Mouse (Mus musculus) layer of hippocampus, postnatal 10 days (tissue): ENCODE results near the gene Cyp2c55. TPM values are rescaled to one million over a fixed set of nuclear protein-coding genes. Genes with fewer than 3 reads are reported as not detected.
A peak's percentile ranks its signal among the peaks of the same experiment; 100 is the strongest.

Experiments
- DNase-seq, 2 experiments: peaks; one replicate each; pipeline ENCODE4 v3.0.0; 2021; ENCODE audit warnings: low spot score in 2 of 2
- long read RNA-seq: library from polyadenylated mRNA; stranded (forward); transcript quantifications from one replicate; pipeline ENCODE4 v2.0.0, GENCODE M21; 2023
- microRNA-seq, 2 experiments: library from miRNA; unstranded; fragments of <30 nt; microRNA quantifications; one replicate each; pipeline ENCODE4 v1.2.0; 2021
- total RNA-seq, 2 experiments: library from RNA; stranded (reverse); gene quantifications; 2 replicates each; pipeline ENCODE4 v1.2.3; 2021

Gene Cyp2c55
- under 1 TPM; 0.22 to 0.23 TPM for total RNA-seq
- long read RNA-seq: 0 reads

DNA sequence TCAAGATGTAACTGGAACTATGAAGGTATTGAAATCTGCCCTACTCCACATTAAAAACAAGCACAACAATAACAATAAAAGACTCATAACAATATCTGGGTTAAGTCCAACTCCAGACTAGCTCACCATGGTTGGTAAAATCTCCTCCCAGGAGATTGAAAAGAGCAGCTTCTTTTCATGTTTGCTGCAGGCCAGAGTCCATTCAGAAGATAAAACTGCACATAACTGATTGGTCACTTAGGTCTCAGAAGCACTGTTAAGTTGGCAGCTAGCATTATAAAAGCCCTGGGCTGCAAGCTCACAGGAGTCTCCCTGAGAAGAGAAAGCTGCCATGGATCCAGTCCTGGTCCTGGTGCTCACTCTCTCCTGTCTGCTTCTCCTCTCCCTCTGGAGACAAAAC lies at the start of gene Cyp2c55:
Gene Cyp2c55, plus strand, starts transcription at position 305 of the 400 bp plus-strand sequence.
- no peak for DNase-seq

DNA sequence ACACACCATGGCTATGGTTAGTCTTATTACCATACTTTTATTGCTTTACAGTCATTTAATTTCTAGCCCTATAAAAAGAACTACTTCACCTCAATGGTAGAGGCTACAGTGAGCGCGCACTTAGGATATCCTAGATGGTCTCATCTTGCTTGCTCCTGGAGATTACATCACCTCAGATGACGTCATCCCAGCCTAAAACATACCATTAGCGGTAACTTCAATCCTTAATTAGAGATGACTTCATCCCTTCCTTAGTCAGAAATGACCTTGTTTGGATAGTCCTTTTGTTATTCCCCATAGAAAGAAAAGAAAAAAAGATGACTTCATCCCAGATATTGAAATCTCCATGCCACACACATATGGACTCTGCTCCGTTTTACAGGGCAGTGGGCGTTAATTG lies 36.1 kb upstream of the Cyp2c55 start:
- no peak for DNase-seq

DNA sequence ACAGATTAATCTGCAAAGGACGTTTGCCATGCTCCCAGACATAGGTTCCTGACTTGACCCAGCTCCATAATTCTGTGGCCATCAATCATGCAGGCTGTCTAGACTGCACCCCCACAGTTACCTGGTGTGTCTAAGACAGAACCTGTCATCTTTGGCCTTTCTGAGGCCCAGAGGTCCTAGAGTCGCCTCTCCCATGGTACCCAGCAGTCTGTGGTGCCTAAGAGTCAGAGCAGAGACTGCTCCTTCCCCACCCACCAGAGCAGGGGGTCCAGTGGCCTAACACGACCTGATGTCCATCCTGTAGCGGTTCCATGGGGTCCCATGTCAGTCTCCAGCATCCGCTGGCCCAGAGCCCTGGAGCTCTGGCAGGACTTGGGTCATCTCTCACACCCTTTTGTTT lies 34.2 kb upstream of the Cyp2c55 start:
- DNase-seq: no peak

DNA sequence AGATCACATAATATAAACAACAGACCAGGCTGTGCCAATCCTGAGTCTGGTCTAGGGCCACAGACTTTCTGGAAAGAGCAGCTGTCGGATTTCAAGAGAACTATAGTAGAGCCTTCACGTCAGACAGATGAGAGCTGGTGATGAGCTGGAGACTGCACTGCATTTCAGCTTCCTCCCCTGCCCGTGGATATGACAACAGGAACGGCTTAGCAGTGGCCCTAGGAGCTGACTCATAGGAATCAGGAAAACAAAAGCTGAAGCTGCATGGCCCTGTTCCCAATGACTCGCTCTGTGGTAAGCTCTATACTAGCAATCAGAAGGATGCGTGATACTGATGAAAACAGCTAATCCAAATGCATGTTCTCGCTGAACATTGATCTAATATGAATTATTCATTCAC lies 33.2 kb upstream of the Cyp2c55 start:
- DNase-seq: no peak

DNA sequence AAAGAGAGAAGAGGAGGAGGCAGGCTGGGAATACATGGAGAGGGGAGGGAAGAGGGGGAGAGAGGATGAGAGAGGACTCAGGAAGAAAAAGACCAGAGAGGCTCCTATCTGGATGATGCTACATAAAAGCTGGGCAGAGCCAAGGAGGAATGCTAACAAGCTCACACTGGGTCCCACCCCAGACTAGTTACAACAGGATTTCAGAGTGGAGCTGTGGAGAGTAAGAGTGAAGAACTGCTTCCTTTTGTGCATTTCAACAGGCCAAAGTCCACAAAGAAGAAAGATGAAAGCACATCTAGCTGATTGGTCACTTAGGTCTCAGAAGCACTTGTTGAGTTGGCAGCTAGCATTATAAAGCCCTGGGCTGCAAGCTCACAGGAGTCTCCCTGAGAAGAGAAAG lies 30.6 kb upstream of the Cyp2c55 start:
- no peak for DNase-seq

DNA sequence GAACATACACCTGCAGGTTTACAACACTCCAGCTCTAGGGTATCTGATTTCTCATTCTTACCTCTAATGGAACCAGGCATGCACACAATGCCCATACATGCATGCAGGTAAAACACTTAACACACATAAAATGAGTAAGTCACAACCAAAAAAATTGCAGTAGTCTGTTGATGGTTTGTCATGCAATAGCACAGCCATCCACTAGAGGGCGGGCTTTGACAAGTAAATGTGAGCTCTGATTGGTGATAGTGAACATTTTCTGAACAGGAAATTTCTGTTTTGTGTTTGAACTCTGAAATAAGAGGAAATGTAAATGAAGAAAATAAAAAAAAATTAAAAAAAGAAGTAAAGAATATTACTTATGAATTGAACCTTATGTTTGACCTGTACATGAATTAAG lies 24.9 kb upstream of the Cyp2c55 start:
- DNase-seq: peak; percentile 83 to 86

DNA sequence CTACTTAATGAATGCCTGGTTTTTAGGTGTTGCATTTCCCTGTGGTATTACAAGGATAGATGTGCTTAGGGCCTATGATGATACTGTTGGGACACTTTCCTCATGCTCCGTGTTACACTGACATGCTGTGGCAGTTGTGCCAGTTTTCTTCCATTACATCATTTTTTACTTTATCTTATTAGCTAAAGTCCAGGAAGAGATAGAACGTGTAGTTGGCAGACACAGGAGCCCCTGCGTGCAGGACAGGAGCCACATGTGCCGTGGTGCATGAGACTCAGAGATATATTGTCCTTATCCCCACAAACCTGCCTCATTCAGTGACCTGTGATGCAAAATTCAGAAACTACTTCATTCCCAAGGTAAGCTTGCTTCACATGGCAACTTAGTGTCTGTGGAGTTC lies 8.6 kb upstream of the Cyp2c55 start:
- no peak for DNase-seq

DNA sequence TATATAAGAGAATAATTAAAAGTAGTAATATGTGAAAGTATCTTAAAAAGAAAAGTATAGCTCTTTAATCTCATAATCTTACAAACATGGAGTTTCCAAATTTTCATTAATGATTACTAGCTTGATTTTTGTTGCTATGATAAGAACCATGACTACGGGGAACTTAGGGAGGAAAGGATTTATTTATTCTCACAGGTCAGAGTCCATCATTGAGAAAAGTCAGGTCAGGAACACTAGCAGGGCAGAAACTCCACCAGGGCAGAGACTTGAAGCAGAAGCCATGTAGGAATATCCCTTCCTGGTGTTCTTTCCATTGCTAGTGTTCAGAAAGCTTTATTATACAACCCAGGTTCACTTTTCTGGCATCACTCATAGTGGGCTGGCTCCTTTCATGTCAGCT lies 8.1 kb upstream of the Cyp2c55 start:
- DNase-seq: no peak

DNA sequence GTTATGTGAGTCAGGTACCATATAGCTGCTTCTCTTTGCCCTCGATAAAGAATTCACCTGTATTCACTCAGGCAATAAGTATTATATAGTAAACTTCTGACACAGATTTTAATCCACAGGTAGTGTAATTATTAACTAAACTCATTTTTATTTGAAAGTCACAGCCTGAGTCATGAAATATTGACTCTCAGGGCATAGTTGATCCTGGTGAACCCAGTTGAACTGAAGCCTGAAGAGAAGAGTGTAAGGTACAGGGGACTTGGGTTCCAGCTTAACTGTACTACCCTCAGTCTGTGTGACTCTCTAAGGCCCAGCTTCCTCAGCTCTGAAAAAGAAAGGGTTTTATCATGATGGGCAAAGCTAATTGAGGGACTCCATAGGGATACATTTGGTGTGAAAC lies 1.7 kb upstream of the Cyp2c55 start:
- no peak for DNase-seq

DNA sequence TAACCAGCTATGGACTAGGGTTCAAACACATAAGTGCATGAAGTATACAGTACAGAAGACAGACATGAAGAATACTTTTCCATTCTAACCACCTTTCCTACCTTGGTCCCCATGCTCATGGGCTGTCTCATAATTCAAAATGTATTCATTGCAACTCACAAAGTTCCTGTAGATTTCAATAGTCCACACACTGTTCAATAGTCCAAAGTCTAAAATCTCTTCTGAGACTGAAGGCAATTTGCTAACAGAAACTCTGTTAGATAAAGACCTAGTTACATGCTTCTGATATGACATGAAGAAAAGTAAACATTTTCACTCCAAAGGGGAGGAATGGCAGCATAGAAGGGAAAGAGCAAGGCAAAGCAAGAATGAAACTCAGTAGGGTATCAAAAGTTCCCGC lies 51.1 kb downstream of the Cyp2c55 start:
- no peak for DNase-seq

DNA sequence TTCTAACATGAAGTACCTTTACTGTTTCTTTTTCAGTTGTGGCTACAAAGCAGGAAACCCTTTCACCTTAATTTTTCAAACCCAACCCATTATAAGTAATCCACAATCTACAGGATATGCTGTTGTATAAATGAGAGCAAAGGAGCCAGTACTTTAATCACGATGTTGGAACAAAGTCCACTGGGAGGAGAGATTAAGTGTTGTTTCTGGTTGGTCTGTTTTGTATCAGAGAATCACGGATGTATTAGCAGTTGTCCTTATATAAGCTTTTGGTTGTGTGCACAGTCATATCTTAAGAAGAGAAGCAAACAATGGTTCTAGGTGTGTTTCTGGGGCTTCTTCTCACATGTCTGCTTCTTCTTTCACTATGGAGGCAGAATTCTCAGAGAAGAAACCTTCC lies 53.9 kb downstream of the Cyp2c55 start, which contains the start of gene Cyp2c65:
Gene Cyp2c65, plus strand, starts transcription at position 297 of the 400 bp plus-strand sequence.
- DNase-seq: no peak

Small RNA genes within 50 kb of the gene (microRNA-seq; reads per million reads assigned to microRNA genes)
- 0 reads per million in 2 experiments for gene Gm23800

Other genes with a start within 250 kb of the Cyp2c55 start
- 10 to 100 TPM; 11.7 to 14.0 TPM for gene Noc3l, start 187.8 kb upstream of the Cyp2c55 start, total RNA-seq
- gene Tbc1d12, start 170.4 kb upstream of the Cyp2c55 start, total RNA-seq: 10 to 100 TPM; 18.0 to 18.9 TPM
- gene Hells, start 76.1 kb upstream of the Cyp2c55 start, total RNA-seq: 1 to 10 TPM; 4.7 to 7.9 TPM
- gene Cyp2c65, start 54.0 kb downstream of the Cyp2c55 start, total RNA-seq: under 1 TPM in 1 of 2 experiments, not detected in 1; 0.18 TPM
- gene Cyp2c66, start 106.9 kb downstream of the Cyp2c55 start, total RNA-seq: not detected